Comparison of ENCODE assay signal across 21 mouse cellular contexts in genomic region chr4:70260419-70260807, GRCm38 (mm10).
A peak's percentile ranks its signal among the peaks of the same experiment; 100 is the strongest.
DNase-seq lines count a peak whose midpoint lies in the region; ATAC-seq lines count a peak whose summit lies in the region.
"Had no signal": no experiment of that assay in that cellular context is flagged by ENCODE, and none has a peak within 500 bp of the region (broad histone marks: within the 10 kb centered on the region; RNA-seq: fewer than 3 reads in every experiment).

No protein-coding gene starts in this region.

- peak; percentile 34 for ATAC-seq in cerebellum, adult (ENCODE audit: insufficient number of reproducible peaks, low FRiP score, low TSS enrichment)
- ATAC-seq in hindbrain, embryonic 13.5 days (ENCODE audit: low FRiP score) = no peak
- ATAC-seq in hindbrain, embryonic 14.5 days (ENCODE audit: low FRiP score) = no peak
- ATAC-seq: lung, postnatal 0 days; Patski had no signal

- H3K36me3 ChIP-seq in hindbrain, embryonic 13.5 days = peaks cover 48% of the 10 kb centered on the region
- peaks cover 10% of the 10 kb centered on the region; the same call in 1 of the 2 replicates for H3K36me3 ChIP-seq in hindbrain, embryonic 14.5 days (replicated peaks; ENCODE audit: control insufficient read depth, insufficient read depth)

- peak overlapping the region; percentile 24; the same call in 1 of the 2 replicates for H3K27ac ChIP-seq in hindbrain, embryonic 13.5 days
- no peak overlapping the region for H3K27ac ChIP-seq in hindbrain, embryonic 14.5 days
- H3K27ac ChIP-seq: embryonic facial prominence, embryonic 10.5 days; kidney, embryonic 15.5 days; limb, embryonic 15.5 days had no signal

- H3K4me2 ChIP-seq in hindbrain, embryonic 13.5 days = no peak overlapping the region
- no peak overlapping the region for H3K4me2 ChIP-seq in hindbrain, embryonic 14.5 days (replicated peaks)
- H3K4me2 ChIP-seq: kidney, embryonic 15.5 days; limb, embryonic 15.5 days; midbrain, embryonic 11.5 days had no signal

- no peak overlapping the region for H3K9ac ChIP-seq in hindbrain, embryonic 13.5 days
- no peak overlapping the region for H3K9ac ChIP-seq in hindbrain, embryonic 14.5 days
- H3K9ac ChIP-seq: kidney, embryonic 15.5 days; limb, embryonic 15.5 days had no signal

- no peak for DNase-seq in cerebellum, postnatal 4 days (ENCODE audit: low spot score in 2 of 2)
- no peak for DNase-seq in hindbrain, embryonic 14.5 days (ENCODE audit: low spot score)
- peak; percentile 7 for DNase-seq in right cerebral cortex, adult 18-20 months
- no peak for DNase-seq in right cerebral cortex, postnatal 10 days (ENCODE audit: low spot score in 2 of 2)
- DNase-seq in cerebellum, postnatal 36 days = peak; percentile 16 to 41
- DNase-seq in urinary bladder, postnatal 36 days (ENCODE audit: low spot score in 2 of 2) = no peak
- DNase-seq: adrenal gland, postnatal 10 days; gastrocnemius, postnatal 10 days; layer of hippocampus, postnatal 36 days; right cerebral cortex, postnatal 14 days; spleen, adult 18-20 months; thymus, adult 18-20 months had no signal

- no peaks in the 10 kb centered on the region for H3K9me3 ChIP-seq in hindbrain, embryonic 13.5 days
- no peaks in the 10 kb centered on the region for H3K9me3 ChIP-seq in hindbrain, embryonic 14.5 days (ENCODE audit: control insufficient read depth, low read length)
- H3K9me3 ChIP-seq: embryonic facial prominence, embryonic 10.5 days; kidney, embryonic 15.5 days; limb, embryonic 15.5 days had no signal

- H3K4me1 ChIP-seq in hindbrain, embryonic 13.5 days (replicated peaks) = peaks cover 22% of the 10 kb centered on the region
- H3K4me1 ChIP-seq in hindbrain, embryonic 14.5 days (replicated peaks; ENCODE audit: control insufficient read depth, insufficient read depth, low read length) = peaks cover 13% of the 10 kb centered on the region
- H3K4me1 ChIP-seq: kidney, embryonic 15.5 days; limb, embryonic 15.5 days had no signal

- WGBS in hindbrain, embryonic 13.5 days = 87% methylated on average over 11 of the region's 11 CpGs
- 87% methylated on average over 11 of the region's 11 CpGs for WGBS in hindbrain, embryonic 14.5 days

- H3K27me3 ChIP-seq in hindbrain, embryonic 13.5 days = no peaks in the 10 kb centered on the region
- no peaks in the 10 kb centered on the region for H3K27me3 ChIP-seq in hindbrain, embryonic 14.5 days (ENCODE audit: control insufficient read depth, insufficient read depth, low read length)
- H3K27me3 ChIP-seq: kidney, embryonic 15.5 days; limb, embryonic 15.5 days; Patski had no signal

- no peak overlapping the region for H3K4me3 ChIP-seq in hindbrain, embryonic 13.5 days
- H3K4me3 ChIP-seq in hindbrain, embryonic 14.5 days (replicated peaks; ENCODE audit: low read length) = no peak overlapping the region
- H3K4me3 ChIP-seq: embryonic facial prominence, embryonic 10.5 days; kidney, embryonic 15.5 days; limb, embryonic 15.5 days; myocyte had no signal

Comparison
In these comparisons a context has a peak if more than half of its experiments do, and no peak if none do; other contexts are left out.
1. DNase-seq: peak in right cerebral cortex, adult 18-20 months (single experiment) and cerebellum, postnatal 36 days (2 of 2); none in cerebellum, postnatal 4 days (0 of 2), hindbrain, embryonic 14.5 days (single experiment), right cerebral cortex, postnatal 10 days (0 of 2) and urinary bladder, postnatal 36 days (0 of 2).